Mouse (Mus musculus) liver, adult 2 months (tissue): ENCODE measurements around the gene Car11.
A peak's percentile ranks its signal among the peaks of the same experiment; 100 is the strongest.

ENCODE experiments used
- CTCF ChIP-seq: fragments of 200-500 bp; IDR thresholded peaks from 2 replicates; pipeline ENCODE4 v1.5.1; 2011; ENCODE audit warnings: low read depth, low read length, control low read depth
- POLR2A ChIP-seq: fragments of 200-500 bp; IDR thresholded peaks from 2 replicates; pipeline ENCODE4 v1.6.1; 2011; ENCODE audit warnings: low read length, control low read depth; ENCODE audit not compliant: insufficient read depth; ENCODE audit errors: extremely low read depth

- TF ChIP-seq POLR2A (peak; percentile 87), CTCF (no peak)
These were observed 7.1 kb downstream of the Car11 start for GRCm38 (mm10) chr7:45706721-45707241.
